Mouse (Mus musculus) lung, postnatal 0 days (tissue): ENCODE data around the gene Rem2. TPM values are rescaled to one million over a fixed set of nuclear protein-coding genes. Genes with fewer than 3 reads are reported as not detected.

ENCODE experiments used
- ATAC-seq: fragments of 200-750 bp; cut with Nextera tagmentation; 2 replicates; pipeline ENCODE4 v1.8.0; 2017; ENCODE audit warnings: moderate library complexity
- DNase-seq: peaks from one replicate; pipeline ENCODE4 v3.0.0-alpha.2; 2016; ENCODE audit warnings: low spot score
- H3K27ac ChIP-seq: fragments of 300-500 bp; sonication (generic); 2 replicates; pipeline ENCODE4 v1.5.1; 2014; ENCODE audit warnings: antibody characterized with exemption, mild to moderate bottlenecking, low read length, mixed read lengths
- H3K27me3 ChIP-seq: fragments of 300-500 bp; sonication (generic); replicated peaks from 2 replicates; pipeline ENCODE4 v1.6.1; 2014; ENCODE audit warnings: low read length, mixed read lengths; ENCODE audit not compliant: insufficient read depth
- H3K36me3 ChIP-seq: fragments of 300-500 bp; sonication (generic); 2 replicates; pipeline ENCODE4 v1.6.1; 2014; ENCODE audit warnings: low read length, mixed read lengths; ENCODE audit not compliant: insufficient read depth
- H3K4me1 ChIP-seq: fragments of 300-500 bp; sonication (generic); 2 replicates; pipeline ENCODE4 v1.6.1; 2014; ENCODE audit warnings: antibody characterized with exemption, low read depth, low read length, mixed read lengths; ENCODE audit not compliant: insufficient read depth
- H3K4me2 ChIP-seq: fragments of 300-500 bp; sonication (generic); replicated peaks from 2 replicates; pipeline ENCODE4 v1.6.1; 2014; ENCODE audit warnings: low read depth, mild to moderate bottlenecking, low read length, moderate library complexity, mixed read lengths
- H3K4me3 ChIP-seq: fragments of 300-500 bp; sonication (generic); 2 replicates; pipeline ENCODE4 v1.5.1; 2014; ENCODE audit warnings: low read depth, low read length
- H3K9ac ChIP-seq: fragments of 300-500 bp; sonication (generic); replicated peaks from 2 replicates; pipeline ENCODE4 v1.6.1; 2014; ENCODE audit warnings: low read depth, mild to moderate bottlenecking
- H3K9me3 ChIP-seq: fragments of 300-500 bp; sonication (generic); 2 replicates; pipeline ENCODE4 v1.6.1; 2016; ENCODE audit warnings: low read length, mixed read lengths
- CTCF ChIP-seq: IDR thresholded peaks from 2 replicates; pipeline ENCODE4 v1.5.1; 2016; ENCODE audit warnings: antibody characterized with exemption, mild to moderate bottlenecking
- EP300 ChIP-seq: IDR thresholded peaks from 2 replicates; pipeline ENCODE4 v1.6.1; 2016; ENCODE audit warnings: antibody characterized with exemption, mild to moderate bottlenecking, control low read depth
- WGBS: fragments of 180-500 bp; shearing (Covaris S2); extraction: QIAGEN DNeasy Blood & Tissue Kit; methylation state at CpG from one replicate; pipeline ENCODE4 v1.1.7; 2014; 5-methylcytosine and 5-hydroxymethylcytosine counted together
- polyA plus RNA-seq: library from polyadenylated mRNA; unstranded; fragments of >200 nt; fragmentation: Nextera tagmentation; extraction: Ambion mirVana; gene quantifications from 2 replicates; pipeline ENCODE4 v1.2.1, GENCODE M21; 2015

The Rem2 gene
- polyA plus RNA-seq, 1 experiment from 2014 or later, result 16.0 TPM

GRCm38 (mm10) chr14:54457907-54458569, 17.9 kb upstream of the Rem2 start:
- no peak overlapping the region for H3K4me3 ChIP-seq
- H3K27me3 ChIP-seq, result no peaks in the 10 kb centered on the region
- no peak overlapping the region for H3K4me2 ChIP-seq
- ATAC-seq, result no peak
- no peaks in the 10 kb centered on the region for H3K36me3 ChIP-seq
- no peak overlapping the region for H3K9ac ChIP-seq
- 81% methylated on average over 14 of the region's 14 CpGs for WGBS
- TF ChIP-seq EP300, result 0 out of 2 replicates have a peak, but pooled peaks have one; percentile 9
- no peak for TF ChIP-seq CTCF
- peaks cover 5% of the 10 kb centered on the region; the same call in 1 of the 2 replicates for H3K4me1 ChIP-seq
- no peaks in the 10 kb centered on the region for H3K9me3 ChIP-seq
- no peak for DNase-seq
- H3K27ac ChIP-seq, result no peak overlapping the region

- Histone ChIP-seq H3K27ac (no peak overlapping the region), H3K4me2 (no peak overlapping the region), H3K4me3 (no peak overlapping the region), H3K36me3 (peaks cover 7% of the 10 kb centered on the region; the same call in 1 of the 2 replicates), H3K9ac (no peak overlapping the region), H3K27me3 (no peaks in the 10 kb centered on the region), H3K4me1 (peaks cover 8% of the 10 kb centered on the region; the same call in 1 of the 2 replicates), H3K9me3 (no peaks in the 10 kb centered on the region)
- no peak for TF ChIP-seq EP300
- no peak for TF ChIP-seq CTCF
- 68% methylated on average over 4 of the region's 4 CpGs for WGBS
- peak; percentile 57 for DNase-seq
- no peak for ATAC-seq
Observed at GRCm38 (mm10) chr14:54462146-54462545, 13.8 kb upstream of the Rem2 start.

DNA sequence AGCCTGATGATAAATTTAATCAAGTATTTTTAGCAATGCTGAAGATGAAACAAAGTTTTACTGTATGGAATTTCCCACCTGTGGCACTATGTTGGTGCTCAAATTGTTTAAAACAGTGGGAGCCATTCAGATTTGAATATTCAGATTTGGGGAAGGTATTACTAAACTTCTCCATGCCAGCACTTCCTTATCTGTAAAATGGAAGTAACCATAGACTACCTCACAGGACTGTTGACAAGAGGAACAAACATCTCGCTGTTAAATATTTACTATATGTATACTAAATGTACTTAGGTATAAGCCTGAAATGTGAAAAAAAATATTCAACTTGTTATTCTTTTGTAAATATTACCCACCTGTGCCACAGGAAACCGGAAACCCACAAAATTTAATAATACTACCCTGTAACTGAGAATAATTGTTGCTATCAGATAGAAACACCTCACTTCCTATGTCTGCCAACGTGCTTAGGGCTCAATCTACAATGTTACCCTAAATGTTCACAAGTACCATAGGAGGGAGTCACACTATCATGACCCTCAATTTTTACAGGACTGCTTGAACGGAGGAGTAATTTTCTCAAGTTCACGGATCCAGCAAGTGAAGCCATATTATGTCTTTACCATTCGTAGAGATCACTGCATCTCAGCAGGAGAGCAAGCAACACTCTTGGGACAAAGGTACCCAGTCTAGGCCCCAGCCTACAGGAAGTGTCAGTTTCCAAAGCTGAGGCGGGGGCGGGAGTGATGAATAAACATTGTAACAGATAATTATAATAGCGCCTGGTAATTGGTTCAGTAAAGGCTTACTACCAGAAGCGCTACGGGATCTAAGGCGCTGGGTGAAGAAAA, 12.6 kb upstream of the Rem2 start:
- Histone ChIP-seq H3K4me2 (peak overlapping the region; percentile 83), H3K9me3 (no peaks in the 10 kb centered on the region), H3K4me1 (peaks cover 8% of the 10 kb centered on the region; the same call in 1 of the 2 replicates), H3K36me3 (peaks cover 19% of the 10 kb centered on the region; the same call in 1 of the 2 replicates), H3K27ac (peak overlapping the region; percentile 94), H3K4me3 (peak overlapping the region; percentile 78), H3K27me3 (no peaks in the 10 kb centered on the region), H3K9ac (peak overlapping the region; percentile 58; the same call in 1 of the 2 replicates)
- 10% methylated on average over 12 of the region's 12 CpGs for WGBS
- peak; percentile 15 for ATAC-seq
- no peak for DNase-seq
- TF ChIP-seq EP300, result peak; percentile 13; the same call in 1 of the 2 replicates
- TF ChIP-seq CTCF, result no peak

- DNase-seq (peak; percentile 95), ATAC-seq (peak; percentile 90)
- H3K9ac ChIP-seq, result peak within 1 kb of the TSS; percentile 58
- peaks cover 25% of the 10 kb centered on the region for H3K36me3 ChIP-seq
- H3K27me3 ChIP-seq, result no peaks in the 10 kb centered on the region
- H3K9me3 ChIP-seq, result no peaks in the 10 kb centered on the region
- no peak for TF ChIP-seq CTCF
- no peak for TF ChIP-seq EP300
- WGBS, result under 1% methylated on average over 29 of the region's 35 CpGs
- peak within 1 kb of the TSS; percentile 94 for H3K27ac ChIP-seq
- H3K4me1 ChIP-seq, result peaks cover 8% of the 10 kb centered on the region; the same call in 1 of the 2 replicates
- peak within 1 kb of the TSS; percentile 83 for H3K4me2 ChIP-seq
- H3K4me3 ChIP-seq, result peak within 1 kb of the TSS; percentile 78
Observed at GRCm38 (mm10) chr14:54463959-54464292, 12.0 kb upstream of the Rem2 start, which contains the start of gene Lrp10. Gene Lrp10, plus strand, starts transcription at chr14:54464137.

GRCm38 (mm10) chr14:54464293-54465005, 11.5 kb upstream of the Rem2 start:
- peaks cover 8% of the 10 kb centered on the region; the same call in 1 of the 2 replicates for H3K4me1 ChIP-seq
- H3K36me3 ChIP-seq, result peaks cover 30% of the 10 kb centered on the region
- DNase-seq (peak; percentile 91), ATAC-seq (peak; percentile 86)
- TF ChIP-seq EP300, result no peak
- peak; percentile 81 for TF ChIP-seq CTCF
- H3K9ac ChIP-seq, result peak overlapping the region; percentile 58
- H3K27ac ChIP-seq, result peak overlapping the region; percentile 94
- H3K27me3 ChIP-seq, result no peaks in the 10 kb centered on the region
- peak overlapping the region; percentile 78 for H3K4me3 ChIP-seq
- peak overlapping the region; percentile 83 for H3K4me2 ChIP-seq
- 4% methylated on average over 28 of the region's 57 CpGs for WGBS
- H3K9me3 ChIP-seq, result no peaks in the 10 kb centered on the region

GRCm38 (mm10) chr14:54471467-54471866, 4.4 kb upstream of the Rem2 start:
- 96% methylated on average over 2 of the region's 2 CpGs for WGBS
- peak; percentile 38 for ATAC-seq
- no peaks in the 10 kb centered on the region for H3K27me3 ChIP-seq
- H3K9me3 ChIP-seq, result no peaks in the 10 kb centered on the region
- no peak overlapping the region for H3K4me3 ChIP-seq
- H3K4me1 ChIP-seq, result peaks cover 3% of the 10 kb centered on the region; the same call in 1 of the 2 replicates
- DNase-seq, result no peak
- H3K9ac ChIP-seq, result no peak overlapping the region
- H3K36me3 ChIP-seq, result peaks cover 41% of the 10 kb centered on the region
- peak; percentile 11; the same call in 1 of the 2 replicates for TF ChIP-seq EP300
- TF ChIP-seq CTCF, result no peak
- H3K4me2 ChIP-seq, result no peak overlapping the region
- H3K27ac ChIP-seq, result no peak overlapping the region
